Mouse (Mus musculus) forelimb bud, embryonic 11.5 days (tissue): ENCODE data around the gene Tst.

Experiments used
- DNase-seq: peaks from one replicate; pipeline ENCODE4 v3.0.0-alpha.2; 2012; ENCODE audit warnings: low read depth, low spot score

Gene Tst

DNA sequence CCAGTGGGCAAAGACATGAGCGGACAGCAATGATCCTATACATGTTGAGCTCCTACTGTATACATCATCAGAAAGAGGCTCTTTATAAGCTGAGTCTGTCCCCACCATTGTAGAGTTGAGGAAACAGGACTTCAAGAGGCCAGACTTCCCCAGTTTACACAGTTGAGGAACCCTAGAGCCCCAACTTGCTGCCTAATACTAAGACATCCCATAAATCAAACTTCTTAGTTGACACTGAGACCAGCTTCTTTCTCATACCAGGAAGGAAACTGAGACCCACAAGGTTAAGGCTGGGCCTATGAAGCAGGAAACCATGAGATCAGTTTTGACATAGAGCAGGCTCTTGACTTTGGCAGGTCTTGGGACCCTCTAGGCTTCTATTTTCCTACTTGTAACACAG is 20.1 kb downstream of the Tst start:
- no peak for DNase-seq

DNA sequence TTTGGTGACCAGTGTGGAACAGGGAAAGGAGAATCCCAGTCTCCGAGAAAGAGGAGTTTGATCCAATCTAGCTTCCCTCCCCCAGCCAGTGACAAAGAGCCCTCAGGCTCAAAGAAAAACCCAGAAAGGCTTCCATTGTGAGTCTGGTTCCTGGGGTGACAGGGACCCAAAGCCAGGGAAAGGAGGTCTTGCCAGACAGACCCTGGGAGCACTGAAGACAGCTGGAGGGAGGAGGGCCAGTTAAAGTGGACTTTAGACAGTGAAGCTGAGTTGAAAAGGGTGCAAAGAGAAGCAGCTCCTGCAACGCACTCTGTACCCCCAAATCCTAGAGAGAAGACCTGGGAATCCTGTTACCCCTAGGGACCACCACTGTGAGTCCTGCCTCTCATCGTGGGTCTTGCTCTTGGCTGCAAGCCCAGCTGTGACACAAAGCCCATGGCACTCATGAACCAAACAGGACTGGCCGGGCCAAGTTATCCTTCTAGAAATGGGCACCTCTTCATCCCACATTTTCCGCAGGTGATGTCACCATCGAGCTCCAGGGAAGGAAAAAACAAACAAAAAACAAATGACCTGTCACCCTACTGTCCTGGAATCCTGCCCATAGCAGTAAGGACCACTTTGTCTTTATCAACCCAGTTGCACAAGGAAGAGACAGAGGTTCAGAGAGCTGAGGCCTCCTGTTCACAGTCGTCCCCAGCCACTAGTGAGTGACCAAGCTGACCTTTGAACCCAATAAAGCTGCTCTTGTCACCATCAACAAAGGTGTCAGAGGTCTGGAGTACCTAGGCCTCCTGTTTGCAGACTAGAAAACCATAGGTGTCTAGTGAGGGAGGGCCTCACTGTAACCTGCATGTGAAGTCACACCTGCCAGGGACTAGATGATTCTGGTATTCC is 21.2 kb downstream of the Tst start:
- DNase-seq, result no peak

DNA sequence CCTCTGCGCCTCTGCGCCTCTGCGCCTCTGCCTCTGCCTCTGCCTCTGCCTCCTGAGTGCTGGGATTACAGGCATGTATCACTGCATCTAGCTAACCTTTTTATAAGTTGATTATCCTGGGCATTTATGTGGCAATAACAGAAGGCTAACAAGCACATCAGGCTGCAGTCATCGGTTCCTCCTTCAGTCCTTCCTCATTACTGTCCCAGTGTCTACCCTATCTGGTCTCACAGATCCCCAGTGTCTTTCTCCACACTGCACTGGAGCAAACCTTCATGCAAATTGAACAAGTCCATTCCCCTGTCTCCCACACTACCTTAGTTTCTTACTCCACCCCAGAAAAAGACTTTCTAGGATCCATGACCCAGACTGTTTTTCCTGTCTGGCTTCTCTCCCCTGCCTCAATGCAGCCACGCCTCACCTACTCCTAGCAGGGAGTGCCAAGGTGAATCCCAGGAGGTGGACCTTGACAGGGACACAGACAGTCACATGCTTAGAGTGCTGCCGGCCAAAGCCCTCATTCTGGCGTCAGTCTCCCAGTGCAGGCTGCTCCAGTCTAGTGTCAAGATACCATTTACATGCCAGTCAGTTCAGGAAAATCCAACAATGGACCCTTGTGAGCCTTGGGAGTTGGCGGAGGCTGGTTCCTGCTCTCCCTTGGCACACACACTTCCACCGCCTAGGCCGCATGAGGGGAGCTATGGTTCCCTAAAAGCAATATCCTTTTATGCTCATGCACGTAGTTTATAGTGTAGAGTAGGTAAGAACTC is 22.1 kb downstream of the Tst start:
- DNase-seq, result no peak

DNA sequence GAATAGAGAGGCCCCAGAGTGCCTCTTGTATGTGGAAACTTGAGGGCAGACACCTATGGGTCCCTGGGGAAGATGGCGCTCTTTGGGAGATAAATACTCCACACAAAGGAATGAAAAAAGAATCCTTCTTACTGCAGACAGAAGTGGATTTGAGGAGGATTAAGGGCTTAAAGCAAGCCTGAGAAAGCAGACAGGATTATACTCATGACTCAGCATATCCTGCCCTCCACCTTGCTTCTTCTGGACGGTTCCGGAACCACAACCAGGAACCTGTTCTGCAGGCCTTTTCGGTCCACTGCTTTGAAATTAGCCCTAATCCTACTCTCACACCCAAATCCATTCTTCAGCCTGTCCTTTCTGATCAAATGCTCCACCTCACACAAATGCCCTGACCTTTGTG is 23.6 kb downstream of the Tst start:
- DNase-seq, result no peak

DNA sequence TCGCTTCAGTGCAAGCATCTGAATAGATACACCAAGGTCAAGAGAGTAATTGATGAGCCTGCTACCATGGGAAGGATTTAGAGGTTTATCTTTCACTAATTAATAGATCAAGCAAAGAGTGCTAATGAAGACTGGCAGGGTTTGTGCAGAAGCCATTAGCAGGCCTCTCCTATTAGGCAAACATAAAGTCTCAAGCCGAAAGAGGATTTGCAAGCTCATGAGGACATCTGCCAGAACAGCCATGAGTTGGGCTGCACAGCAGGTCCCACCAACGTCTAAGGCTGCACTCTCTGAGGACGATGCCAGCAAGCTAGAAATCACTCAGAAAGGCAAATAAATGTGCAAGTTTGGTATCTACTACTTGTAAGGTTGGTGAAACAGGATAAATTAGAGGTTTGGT is 25.0 kb downstream of the Tst start:
- DNase-seq, result no peak

DNA sequence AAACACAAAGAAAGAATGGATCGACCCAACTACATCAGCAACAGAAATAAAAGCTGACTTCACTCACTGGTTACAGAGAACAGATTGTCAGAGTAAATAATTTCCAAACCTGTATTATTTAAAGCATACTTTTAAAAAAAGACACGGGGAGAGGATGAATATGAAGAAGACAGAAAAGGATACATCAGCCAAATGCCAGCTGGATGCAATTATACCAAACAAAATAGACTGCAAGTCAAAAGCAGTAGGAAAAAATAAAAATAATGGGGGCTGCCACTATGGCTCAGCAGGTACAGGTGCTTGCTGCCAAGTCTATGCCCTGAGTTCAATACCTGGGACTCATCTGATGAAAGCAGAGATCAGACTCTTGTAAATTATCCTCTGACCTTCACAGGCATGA is 25.5 kb downstream of the Tst start:
- DNase-seq, result no peak

DNA sequence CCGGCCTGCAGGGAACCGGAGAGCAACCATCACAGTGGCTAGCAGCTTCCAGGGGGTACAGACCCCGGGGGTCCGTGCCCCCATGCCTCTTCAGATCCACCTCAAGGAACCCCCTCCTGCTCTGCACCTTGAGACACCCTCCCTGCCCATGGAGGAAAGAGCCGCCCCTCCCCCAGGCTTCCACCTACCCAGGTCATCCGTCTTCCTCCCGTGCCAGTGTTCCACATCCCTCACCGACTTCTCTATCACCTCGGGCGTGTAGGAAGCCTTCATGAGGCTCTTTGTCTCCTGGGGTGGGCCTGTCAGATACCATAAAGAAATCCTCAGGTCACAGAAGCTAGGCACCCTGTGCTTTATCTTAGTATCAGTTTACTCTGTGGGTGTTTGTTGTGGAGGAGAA is 27.2 kb downstream of the Tst start:
- DNase-seq, result no peak

DNA sequence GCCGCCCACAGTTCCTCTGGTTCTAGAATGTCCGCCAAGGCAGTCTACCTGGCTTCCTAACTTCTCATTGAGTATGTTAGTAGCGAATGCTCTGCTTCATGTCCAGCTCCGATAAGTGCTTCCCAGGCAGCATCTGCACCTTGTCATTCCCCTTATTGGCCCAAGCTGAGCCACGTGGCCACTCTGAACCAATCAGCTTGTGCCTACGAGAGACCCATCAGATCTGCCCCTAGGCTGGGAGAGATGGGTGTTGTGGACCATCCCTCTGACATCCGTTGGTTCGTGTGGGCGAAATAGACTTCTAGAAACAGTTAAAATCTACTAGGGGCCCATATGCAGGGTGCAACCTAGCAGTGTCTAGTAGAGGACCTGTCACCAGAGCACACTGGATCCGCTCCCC is 27.8 kb downstream of the Tst start:
- DNase-seq, result no peak

DNA sequence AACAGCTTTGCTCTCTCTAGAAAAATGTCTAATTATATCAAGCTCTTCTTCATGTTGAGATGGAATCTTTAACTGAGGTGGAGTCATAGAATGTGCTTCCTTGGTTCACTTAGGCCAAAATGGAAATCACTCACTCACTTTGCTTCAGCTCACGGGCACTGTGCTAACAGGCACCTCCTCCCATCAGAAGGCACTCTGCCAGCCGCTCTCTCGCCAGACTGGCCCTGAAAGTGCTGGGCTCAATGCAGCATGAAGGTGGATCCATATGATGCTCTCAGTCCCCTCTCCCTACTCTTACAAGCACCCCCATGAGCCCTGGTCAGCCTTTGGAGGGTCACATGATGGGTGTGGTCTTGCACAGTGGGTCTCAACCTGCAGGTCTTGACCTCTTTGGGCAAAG is 31.5 kb downstream of the Tst start:
- DNase-seq, result no peak

DNA sequence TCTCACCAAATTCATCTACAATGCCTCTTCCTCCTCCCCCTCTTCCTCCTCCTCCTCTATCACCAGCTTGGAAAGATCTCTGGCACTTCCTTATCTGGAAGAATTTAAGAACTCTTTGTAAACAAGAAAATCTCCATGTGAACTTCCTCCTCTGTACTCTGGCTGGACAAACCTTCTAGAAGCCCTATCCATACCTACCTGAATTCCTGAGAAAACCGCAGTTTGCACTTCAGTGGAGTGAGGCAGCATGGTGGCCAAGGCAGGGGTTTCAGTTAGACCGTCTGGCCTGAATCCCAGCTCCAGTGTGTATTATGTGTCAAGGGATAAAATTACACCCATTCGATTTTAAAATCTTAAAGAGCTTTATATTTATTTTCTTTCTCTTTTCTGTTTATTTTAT is 32.9 kb downstream of the Tst start:
- DNase-seq, result no peak

DNA sequence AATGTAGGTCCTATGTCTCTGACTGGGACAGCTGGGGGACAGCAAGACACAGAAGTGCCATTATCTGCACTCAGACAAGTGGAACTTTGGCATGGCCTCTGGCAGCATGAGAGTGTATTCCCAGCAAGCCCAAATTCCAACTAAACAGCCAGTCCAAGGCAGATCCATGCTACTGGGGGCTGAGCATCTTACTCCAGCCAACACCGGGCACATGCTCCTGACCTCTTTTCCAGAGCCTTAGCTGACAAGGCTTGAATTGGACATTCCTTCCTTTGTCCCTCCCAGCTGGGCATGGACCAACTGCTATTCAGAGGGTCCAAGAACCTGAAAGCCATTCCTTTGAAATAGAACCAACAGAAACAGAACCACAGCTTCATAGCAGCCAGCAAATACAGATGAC is 36.1 kb downstream of the Tst start:
- no peak for DNase-seq

DNA sequence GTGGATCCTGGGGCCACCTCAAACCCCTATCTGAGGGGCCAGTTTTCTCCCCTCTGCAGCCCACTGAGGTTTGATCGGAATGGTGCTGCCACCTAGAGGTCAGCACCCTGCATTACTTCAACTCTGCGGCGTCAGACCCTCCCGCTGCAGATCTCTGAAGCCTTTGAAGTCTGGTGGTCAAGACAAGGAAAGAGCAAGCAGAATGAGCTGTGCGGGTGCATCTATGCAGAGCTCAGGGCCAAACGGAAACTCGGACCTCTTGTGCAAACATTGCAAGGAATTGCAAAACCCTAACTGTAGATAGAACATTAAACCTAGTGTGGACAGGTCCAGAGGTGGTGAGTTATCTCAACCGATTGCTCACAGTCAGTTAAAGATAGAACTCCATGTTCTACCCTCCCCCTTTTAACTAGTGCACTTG is 36.8 kb downstream of the Tst start:
- peak; percentile 30 for DNase-seq

DNA sequence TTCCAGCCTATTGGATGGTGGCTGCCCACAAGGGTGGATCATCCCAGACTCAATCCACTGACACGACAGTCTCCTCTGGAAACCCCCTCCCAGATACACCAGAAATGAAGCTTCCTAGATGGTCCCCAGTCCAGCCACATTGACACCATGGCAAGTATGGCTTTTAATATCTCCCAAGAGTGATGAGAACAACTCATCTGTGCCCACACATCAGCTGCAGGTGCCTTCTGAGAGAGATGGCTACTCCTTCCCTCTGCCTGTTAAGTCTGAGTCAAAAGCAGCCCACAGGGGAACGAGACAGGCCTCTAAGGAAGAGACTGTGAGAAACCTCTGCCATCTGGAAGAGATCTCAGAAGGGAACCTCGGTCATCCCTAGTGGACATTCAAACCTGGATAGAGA is 37.9 kb downstream of the Tst start:
- no peak for DNase-seq

DNA sequence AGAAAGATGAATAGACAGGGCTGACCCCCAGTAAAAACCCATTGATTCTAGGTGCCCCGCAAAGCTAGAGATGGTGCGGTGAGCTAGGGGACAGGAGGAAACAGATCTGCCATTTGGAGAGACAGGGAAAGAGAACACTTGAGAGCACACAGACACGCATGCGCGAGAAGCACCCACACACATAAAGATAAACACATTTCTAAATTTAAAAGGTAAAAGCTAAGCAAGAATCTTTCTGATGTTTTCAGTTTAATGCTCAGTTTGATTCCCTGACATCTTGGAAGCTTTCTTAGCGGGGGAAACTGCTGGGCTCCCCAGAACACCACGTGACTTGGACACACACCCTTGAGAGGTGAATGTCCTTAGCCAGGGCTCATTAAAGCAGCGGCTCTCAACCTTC is 38.8 kb downstream of the Tst start:
- no peak for DNase-seq

DNA sequence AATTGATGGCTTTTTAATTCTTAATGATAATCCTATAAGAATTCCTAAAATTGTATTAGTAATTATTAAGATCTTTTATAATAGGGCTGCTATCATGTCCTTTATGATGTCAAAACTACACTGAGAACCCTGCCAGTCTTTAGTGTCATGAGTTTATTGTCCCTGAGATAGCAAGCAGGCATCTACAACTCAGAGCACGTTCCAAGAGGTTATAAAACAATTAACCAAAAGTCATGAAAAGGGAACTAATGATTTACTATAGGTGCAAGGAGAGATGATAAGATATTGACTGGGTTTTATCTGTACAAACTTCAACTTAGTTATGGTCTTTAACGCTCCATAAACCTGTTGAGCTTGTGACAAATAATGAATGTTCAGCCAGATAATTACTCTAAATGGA is 39.8 kb downstream of the Tst start:
- no peak for DNase-seq

DNA sequence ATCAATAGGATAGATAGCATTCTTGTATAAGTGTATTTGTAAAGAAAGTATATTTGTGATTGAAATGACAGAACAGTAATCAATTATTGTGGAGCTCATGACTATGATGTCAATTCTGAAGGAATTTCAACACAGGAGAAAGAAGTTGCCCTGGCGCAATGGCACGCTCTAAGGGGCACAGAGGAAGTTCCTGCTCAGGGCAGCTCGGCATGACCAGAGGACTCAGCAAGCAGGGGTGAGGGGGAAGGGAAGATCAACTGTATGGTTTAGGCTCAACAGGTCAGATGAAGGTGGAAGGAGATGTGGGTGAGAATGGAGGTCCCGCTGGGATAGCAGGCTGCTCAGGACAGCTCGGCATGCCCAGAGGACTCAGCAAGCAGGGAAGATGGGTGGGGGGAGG is 50.2 kb downstream of the Tst start:
- DNase-seq, result no peak

DNA sequence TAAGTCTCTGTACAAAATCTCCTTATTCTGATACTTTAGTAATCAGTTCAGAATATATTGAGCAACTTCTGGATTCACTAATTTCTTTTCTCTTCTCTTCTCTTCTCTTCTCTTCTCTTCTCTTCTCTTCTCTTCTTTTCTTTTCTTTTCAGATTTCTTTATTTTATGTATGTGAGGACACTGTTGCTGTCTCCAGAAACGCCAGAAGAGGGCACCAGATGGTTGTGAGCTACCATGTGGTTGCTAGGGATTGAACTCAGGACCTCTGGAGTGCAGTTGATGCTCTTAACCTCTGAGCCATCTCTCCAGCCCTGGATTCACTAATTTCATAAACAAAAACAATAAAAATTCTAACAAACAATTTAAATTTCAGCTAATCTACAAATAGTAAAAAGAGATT is 50.7 kb downstream of the Tst start:
- DNase-seq, result no peak

DNA sequence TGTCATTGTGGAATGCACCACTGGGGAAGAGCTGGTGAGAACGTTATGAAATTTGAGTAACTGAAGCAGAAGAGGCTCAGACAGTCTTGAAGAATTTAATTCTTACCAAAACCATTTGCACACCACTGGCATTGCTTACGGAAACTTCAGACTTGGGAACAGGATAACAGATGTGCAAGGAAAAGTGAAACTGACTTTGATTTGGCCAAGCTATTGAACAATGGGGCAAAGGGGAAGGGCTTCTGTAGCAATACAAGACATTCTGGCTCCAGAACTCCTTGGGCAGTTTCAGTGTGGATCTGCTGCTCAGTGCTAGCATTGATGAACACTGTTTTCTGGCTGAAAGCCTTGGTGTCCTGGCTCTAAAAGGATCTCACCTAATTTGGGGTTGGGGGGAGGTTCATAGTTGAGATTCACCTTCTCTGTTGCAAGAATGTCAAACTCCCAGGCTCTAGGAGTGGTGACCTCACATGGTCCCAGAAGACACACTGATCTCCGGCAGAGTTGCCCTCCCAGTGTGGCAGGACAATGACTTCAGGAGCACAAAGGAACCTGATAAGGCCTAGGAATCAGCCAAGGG is 54.0 kb downstream of the Tst start:
- no peak for DNase-seq
